Mouse (Mus musculus) left cerebral cortex, postnatal 36 days (tissue): ENCODE data around the gene Rnase10. TPM values are rescaled to one million over a fixed set of nuclear protein-coding genes. Genes with fewer than 3 reads are reported as not detected.
"Not testable (repeated sequence)": the region's sequence is repeated elsewhere in the genome, so short reads cannot be mapped to it uniquely, and the experiment has no call there.

Source experiments
- DNase-seq, 2 experiments: peaks; one replicate each; pipeline ENCODE4 v3.0.0; 2021 to 2022; ENCODE audit warnings: low spot score in 2 of 2, mixed read lengths in 1 of 2
- intact Hi-C: fragments of 180-260 bp; cut with DNase I; formaldehyde crosslinking; loops from one replicate; pipeline ENCODE4 v1.15.1; 2025
- total RNA-seq, 2 experiments: library from RNA; stranded (reverse); gene quantifications; 2 replicates each; pipeline ENCODE4 v1.2.3; 2021

Gene Rnase10
- total RNA-seq = under 1 TPM; 0.20 to 0.25 TPM

DNA sequence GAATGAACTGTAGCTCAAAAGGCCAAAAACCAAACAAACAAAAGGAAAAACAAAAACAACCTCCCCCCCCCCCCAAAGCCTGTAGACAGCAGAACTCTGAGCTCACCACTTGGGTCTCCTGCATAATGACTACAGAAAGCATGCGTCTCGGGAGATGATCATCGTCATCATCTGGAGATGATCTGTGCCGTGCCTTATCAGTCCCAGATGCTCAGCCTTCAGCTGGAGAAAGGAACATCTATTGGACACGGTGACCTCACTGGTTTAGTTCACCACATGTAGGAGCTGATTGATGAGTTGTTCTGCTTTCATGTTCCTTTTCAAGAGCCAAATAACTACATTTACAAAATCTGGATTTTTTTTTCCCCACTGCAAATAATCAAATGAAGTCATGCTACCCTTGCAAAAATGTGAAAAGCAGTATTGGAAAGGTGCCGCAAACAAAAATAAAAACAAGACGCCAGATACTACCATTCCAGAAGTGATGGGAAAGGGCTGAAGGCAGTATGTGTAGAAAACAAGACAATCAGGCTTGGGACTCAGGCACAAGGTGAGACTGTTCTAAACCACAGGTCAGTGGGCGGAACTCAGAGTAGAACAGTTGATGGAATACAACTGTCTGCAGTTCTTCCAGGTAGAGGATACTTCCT, at the start of gene Rnase10:
Gene Rnase10, plus strand, starts transcription at position 600 of the 650 bp plus-strand sequence.
- no peak for DNase-seq
- intact Hi-C loops = no loop called here

DNA sequence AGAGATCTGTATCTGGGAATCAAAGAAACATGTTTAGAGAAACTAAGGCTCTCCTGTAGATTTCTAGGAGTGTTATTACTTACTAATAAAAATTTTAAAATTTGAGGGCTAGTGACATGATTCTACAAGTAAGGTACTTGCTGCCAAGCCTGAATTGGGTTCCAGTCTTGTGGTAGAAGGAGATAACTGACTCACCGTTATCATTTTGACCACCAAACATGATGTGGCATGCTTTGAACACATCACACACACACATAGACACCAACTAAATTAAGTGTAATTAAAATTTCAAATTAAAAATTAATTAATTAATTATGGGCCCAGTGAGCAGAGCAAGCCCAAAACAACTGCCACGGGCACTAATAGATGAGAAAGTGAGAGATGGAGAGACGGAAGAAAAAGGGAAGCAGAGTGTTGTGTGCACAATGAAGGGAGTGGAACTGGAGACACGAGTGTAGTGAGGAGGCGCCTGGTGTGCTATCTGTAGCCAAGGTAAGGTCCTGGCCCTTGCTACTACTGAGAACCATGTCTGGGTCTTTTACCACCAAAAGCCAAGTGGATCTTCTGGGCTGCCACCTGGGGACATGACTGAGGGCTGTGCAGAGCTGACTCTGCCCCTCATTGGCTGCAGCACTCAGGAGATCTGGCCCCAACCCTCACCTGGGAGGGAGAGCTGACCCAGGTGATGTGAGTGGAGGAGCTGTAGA, 49.1 kb upstream of the Rnase10 start:
- DNase-seq, intact Hi-C loops: not testable (repeated sequence)

DNA sequence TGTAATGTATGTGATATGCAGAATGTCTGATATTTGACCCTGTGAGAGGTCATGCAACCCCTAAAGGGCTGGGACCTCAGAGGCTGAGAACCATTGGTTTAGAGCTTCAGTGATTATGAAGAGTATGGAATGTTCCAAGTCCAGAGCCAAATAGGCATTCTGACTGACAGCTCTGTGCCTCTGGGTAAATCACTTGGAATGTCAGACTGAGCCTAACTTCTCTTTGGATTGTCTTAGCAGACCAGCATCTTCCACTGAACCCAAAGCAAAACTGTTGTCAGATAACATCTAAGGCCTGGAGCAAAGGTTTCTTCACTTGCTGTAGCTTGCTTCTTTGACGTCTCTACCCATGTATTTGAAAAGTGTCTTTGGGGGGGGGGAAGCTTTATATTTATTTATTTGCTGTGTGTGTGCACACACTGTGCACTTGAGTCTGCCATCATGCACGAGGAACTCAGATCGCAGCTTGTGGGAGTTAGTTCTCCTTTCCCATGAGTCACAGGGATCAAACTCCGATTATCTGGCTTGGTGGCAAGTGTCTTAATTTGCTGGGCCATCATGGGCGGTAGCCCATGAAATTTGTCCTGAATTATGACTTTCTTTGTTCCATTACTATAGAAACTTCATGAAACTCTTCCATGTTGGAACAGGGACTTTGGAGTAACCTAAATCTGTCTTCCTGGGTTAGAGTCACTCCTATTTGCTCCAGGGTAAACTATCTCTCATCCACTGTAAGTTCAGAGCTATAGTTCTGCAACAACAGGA, 39.2 kb upstream of the Rnase10 start:
- intact Hi-C loops = no loop called here
- DNase-seq = no peak

DNA sequence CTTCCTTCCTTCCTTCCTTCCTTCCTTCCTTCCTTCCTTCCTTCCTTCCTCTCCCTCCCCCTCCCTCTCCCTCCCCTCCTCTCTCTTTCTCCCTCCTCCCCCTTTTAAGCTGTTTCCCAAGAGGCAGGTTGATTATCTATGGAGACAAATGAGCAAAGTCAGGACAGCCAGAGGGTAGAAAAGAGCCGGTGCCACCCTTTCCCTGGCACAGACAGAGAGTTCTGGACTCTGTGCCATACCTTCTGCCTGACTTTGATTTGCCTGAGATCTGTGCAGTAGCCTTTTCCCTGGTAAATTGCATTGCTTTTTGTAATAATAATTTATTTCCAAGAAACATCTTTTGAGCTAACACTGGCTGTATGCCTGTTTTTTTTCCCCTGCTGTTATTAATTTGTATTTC, 38.5 kb upstream of the Rnase10 start:
- intact Hi-C loops = no loop called here

DNA sequence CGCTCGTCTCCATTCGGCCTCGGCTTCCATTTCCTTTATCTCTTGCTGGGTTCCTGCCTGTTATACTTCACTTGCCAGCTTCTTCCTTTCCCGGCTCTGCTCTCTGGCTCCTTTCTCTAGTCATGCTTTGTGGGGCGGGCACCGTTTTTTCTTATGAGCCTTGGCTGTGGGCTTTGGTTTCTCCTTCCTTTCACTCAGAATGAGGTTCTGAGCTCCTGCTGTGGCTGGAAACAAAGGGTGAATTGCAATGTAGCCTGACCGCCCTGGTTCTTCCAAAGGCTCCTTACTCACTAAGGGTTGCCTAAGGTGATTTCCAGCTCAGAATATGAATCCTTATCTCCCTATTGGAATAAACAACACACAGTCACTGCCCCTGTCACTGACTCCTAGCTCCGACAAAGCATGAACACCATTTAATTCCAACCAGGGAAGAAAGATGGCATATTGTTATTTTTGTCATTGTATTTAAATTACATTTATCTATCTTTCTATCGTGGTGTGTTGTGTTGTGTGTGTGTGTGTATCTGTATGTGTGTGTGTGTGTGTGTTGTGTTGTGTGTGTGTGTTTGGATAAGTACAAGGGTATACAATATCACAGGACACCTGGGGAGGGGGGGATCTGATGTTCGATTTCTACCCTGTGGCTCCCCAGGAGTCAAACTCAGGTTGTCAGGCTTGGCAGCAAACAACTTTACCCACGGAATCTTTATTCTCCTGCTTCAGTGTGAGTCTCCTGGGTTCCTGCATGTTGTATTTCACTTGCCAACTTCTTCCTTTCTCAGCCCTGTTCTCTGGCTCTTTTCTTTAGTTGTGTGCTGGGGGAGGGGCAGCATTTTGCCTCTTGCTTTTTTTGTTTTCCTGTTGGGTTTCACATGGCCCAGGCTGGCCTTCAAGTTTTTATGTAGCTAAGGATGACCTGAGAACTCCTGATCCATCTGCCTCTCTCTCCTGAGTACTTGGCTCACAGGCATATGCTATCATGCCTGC, 37.7 kb upstream of the Rnase10 start:
- DNase-seq = peak; percentile 28 to 40
- intact Hi-C loops = no loop called here

More for the DNA sequence above, 38.5 kb upstream of the Rnase10 start:
- no peak for DNase-seq

- intact Hi-C loops = no loop called here
- DNase-seq = no peak
Measured at GRCm38 (mm10) chr14:50970822-50971221, 36.7 kb upstream of the Rnase10 start.

DNA sequence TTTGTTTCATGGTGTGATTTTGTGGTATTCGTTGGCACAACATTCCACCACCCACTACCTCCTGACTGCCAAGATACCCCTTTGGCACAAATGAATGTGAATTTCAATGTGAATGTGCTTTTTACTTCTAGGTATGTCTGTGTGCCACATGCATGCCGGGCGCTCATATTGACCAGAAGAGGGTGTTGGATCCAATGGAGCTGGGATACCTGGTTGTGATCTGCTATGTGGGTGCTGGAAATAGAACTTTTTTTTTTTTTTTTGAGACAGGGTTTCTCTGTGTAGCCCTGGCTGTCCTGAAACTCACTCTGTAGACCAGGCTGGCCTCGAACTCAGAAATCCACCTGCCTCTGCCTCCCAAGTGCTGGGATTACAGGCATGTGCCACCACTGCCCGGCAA, 34.5 kb upstream of the Rnase10 start:
- intact Hi-C loops, DNase-seq: not testable (repeated sequence)

DNA sequence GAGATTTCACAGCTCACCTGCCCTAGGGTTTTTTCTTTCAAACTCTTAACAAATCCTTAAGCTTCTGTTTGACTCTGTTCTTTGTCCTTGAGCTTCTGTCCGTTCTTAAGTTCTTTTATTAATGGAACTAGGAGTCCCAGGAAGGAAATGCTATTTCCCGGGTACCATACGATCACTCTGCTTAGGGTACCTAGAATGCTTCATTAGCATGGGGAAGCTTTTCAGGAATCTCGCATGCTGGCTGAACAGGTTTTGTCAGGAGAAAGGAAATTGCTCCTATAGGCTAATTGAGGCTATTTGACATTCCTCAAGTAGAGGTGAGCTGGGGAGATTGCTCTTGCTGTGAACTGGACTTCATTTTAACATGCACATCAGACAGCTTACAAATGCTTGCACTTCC, 33.9 kb upstream of the Rnase10 start:
- no peak for DNase-seq
- intact Hi-C loops = no loop called here

DNA sequence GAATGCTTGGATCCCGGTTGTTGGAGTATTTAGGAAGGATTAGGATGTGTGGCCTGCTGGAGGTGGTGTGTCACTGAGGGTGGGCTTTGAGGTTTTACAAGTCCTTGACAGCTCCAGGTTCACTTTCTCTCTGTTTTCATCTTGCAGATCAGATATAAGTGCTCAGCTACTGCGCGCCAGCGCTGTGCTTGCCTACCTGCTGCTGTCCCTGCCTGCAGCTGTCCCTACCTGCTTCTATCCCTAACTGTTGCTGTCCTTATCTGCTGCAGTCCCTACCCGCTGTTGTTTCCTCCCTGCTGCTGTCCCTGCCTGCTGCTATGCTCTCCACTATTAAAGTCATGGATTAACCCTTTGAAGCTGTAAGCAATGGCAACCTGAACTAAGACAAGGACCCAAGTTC, 32.5 kb upstream of the Rnase10 start:
- no peak for DNase-seq
- intact Hi-C loops = loop anchor here (5.0 kb wide), 1 partner anchor 87 kb away; no protein-coding TSS in a partner anchor

DNA sequence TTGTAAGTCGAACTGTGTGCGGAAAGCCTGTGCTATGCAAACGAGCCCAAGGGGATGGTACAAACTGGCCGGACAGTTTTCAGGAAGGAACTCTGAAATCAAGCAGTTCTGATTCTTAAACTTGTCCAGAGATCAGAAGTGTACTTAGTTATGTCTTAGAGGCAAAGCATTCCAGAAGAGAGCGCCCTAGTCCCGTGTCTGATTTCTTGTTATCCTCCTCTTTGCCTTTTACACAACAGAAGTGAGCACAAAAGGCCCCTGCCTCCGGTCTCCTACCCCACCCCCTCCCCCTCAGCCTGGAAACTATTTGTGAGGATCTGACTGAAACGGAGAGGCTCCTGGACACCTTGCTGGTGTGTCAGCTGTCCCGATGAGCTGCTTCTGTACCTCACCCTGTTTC, 30.9 kb upstream of the Rnase10 start:
- intact Hi-C loops = loop anchor here (5.0 kb wide), 1 partner anchor 86 kb away; no protein-coding TSS in a partner anchor
- no peak for DNase-seq

DNA sequence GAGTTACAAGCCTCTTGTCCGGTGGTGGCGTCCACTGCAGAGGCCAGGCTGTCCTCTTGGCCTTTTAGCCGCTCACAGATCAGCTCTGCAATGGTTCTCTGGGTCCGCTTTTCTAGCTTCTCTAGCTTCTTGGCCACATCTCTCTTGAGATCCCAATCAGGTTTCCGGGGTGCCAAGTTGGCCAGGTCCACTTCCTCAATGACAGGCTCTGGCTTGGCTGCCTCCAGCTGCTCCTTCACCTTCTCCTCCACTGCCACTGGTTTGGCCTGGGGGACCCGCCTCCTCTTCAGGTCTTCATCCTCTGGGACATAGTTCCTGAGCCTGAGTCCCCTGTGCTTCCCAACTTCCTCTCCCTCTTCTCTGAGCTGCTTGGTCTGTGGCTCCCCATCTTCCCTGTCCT, 29.1 kb upstream of the Rnase10 start:
- intact Hi-C loops = loop anchor here (5.0 kb wide), 1 partner anchor 84 kb away; no protein-coding TSS in a partner anchor
- DNase-seq = not testable (repeated sequence)

- no peak for DNase-seq
- intact Hi-C loops = loop anchor here (5.0 kb wide), 1 partner anchor 83 kb away; no protein-coding TSS in a partner anchor
Measured at GRCm38 (mm10) chr14:50979631-50980030, 27.9 kb upstream of the Rnase10 start.

DNA sequence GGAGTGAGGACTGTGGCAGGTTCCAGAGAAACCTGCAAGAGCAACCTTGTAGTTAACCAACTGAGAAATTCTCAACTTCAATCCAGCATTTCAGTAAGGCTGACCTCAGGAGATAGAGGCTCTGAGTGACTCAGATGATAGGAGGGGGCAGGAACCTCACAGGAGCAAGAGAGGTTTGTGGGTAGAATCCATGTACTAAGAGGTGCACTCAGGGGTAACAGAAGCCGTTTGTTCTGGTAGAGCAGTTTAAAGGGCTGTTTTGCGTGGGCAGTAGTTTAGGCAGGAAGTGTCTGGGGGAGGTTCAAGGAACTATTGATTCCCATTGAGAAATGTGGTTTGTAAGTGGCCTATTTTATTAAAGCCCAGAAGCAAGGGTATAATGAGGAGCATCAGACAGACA, 26.3 kb upstream of the Rnase10 start:
- intact Hi-C loops = no loop called here
- no peak for DNase-seq

- intact Hi-C loops = no loop called here
- DNase-seq = no peak
Measured at GRCm38 (mm10) chr14:50981837-50982236, 25.7 kb upstream of the Rnase10 start.

DNA sequence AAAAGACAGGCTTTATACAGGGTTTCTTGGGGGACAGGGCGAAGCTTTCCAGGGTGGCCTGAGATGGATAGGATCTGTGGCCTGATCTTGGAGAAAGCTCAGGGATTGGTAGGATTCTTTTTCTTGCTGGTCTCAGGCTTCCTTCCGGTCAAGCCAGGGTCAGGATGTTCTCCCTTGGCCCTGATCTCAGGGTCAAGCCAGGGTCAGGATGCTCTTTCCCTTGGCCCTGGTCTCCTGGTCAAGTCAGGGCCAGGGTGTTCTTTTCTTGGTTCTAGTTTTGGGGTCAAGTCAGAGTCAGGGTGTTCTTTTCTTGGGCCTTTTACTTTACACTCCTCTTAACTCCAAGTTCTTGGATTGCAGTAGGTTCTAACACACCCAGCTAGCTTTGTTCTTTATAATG, 19.9 kb upstream of the Rnase10 start:
- DNase-seq = no peak
- intact Hi-C loops = no loop called here

- no peak for DNase-seq
- intact Hi-C loops = no loop called here
Measured at GRCm38 (mm10) chr14:50991037-50991436, 16.5 kb upstream of the Rnase10 start.

DNA sequence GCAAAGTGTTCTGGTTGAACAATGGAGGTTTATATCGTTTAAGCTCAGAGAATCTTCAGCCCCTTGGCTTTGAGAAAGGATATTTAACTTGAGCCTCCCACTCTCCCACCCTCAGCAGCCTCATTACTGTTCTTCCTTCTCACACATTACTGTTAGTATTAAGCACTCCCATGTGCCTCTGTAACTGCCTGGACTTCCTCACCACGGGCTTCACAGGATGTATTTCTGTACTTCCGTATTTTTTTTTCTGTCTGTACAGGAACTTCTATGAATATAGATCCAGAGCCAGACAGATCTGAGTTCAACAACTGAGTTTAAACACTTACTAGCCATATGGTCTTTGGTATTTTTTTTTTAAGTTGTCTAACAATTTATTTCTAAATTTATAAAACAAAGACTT, 10.5 kb upstream of the Rnase10 start:
- intact Hi-C loops = no loop called here
- no peak for DNase-seq

GRCm38 (mm10) chr14:50997999-50998666, 9.4 kb upstream of the Rnase10 start:
- intact Hi-C loops = no loop called here
- DNase-seq = no peak
